Mouse (Mus musculus) embryonic facial prominence, embryonic 11.5 days (tissue): ENCODE data around the gene Efhd1. TPM values are rescaled to one million over a fixed set of nuclear protein-coding genes. Genes with fewer than 3 reads are reported as not detected.

Experiments used
- ATAC-seq: fragments of 200-750 bp; cut with Nextera tagmentation; replicated peaks from 2 replicates; pipeline ENCODE4 v1.8.0; 2017; ENCODE audit warnings: low read depth; ENCODE audit not compliant: insufficient number of reproducible peaks, low FRiP score, low TSS enrichment
- DNase-seq: peaks from one replicate; pipeline ENCODE4 v3.0.0-alpha.2; 2015; ENCODE audit warnings: low spot score
- H3K27ac ChIP-seq: fragments of 300-500 bp; sonication (generic); replicated peaks from 2 replicates; pipeline ENCODE4 v1.5.1; 2014; ENCODE audit warnings: mild to moderate bottlenecking, low read depth, low read length, control low read depth
- H3K27me3 ChIP-seq: fragments of 300-500 bp; sonication (generic); 2 replicates; pipeline ENCODE4 v1.6.1; 2014; ENCODE audit warnings: mild to moderate bottlenecking, low read length, moderate library complexity, mixed read lengths; ENCODE audit not compliant: control insufficient read depth, insufficient read depth
- H3K36me3 ChIP-seq: fragments of 300-500 bp; sonication (generic); replicated peaks from 2 replicates; pipeline ENCODE4 v1.6.1; 2014; ENCODE audit warnings: low read depth, mild to moderate bottlenecking, low read length, moderate library complexity, mixed read lengths; ENCODE audit not compliant: control insufficient read depth, insufficient read depth
- H3K4me1 ChIP-seq: fragments of 300-500 bp; sonication (generic); 2 replicates; pipeline ENCODE4 v1.6.1; 2014; ENCODE audit warnings: low read length, mixed read lengths; ENCODE audit not compliant: control insufficient read depth, insufficient read depth
- H3K4me2 ChIP-seq: fragments of 300-500 bp; sonication (generic); 2 replicates; pipeline ENCODE4 v1.6.1; 2014; ENCODE audit warnings: low read depth, mild to moderate bottlenecking, control low read depth, low read length, moderate library complexity
- H3K4me3 ChIP-seq: fragments of 300-500 bp; sonication (generic); 2 replicates; pipeline ENCODE4 v1.5.1; 2014; ENCODE audit warnings: low read depth, low read length, control low read depth
- H3K9ac ChIP-seq: fragments of 300-500 bp; sonication (generic); replicated peaks from 2 replicates; pipeline ENCODE4 v1.6.1; 2014; ENCODE audit warnings: mild to moderate bottlenecking, control low read depth, low read length
- H3K9me3 ChIP-seq: fragments of 300-500 bp; sonication (generic); replicated peaks from 2 replicates; pipeline ENCODE4 v1.6.1; 2016; ENCODE audit warnings: mild to moderate bottlenecking, low read length, inconsistent platforms, mixed read lengths; ENCODE audit not compliant: control insufficient read depth
- WGBS: fragments of 180-500 bp; shearing (Covaris S2); extraction: QIAGEN DNeasy Blood & Tissue Kit; methylation state at CpG from one replicate; pipeline ENCODE4 v1.1.7; 2014; 5-methylcytosine and 5-hydroxymethylcytosine counted together
- polyA plus RNA-seq: library from polyadenylated mRNA; unstranded; fragments of >200 nt; fragmentation: Nextera tagmentation; extraction: Ambion mirVana; gene quantifications from 2 replicates; pipeline ENCODE4 v1.2.1, GENCODE M21; 2014

Gene Efhd1
- polyA plus RNA-seq, 1 experiment from 2014 or later = 1.1 TPM

GRCm38 (mm10) chr1:87272462-87272861 lies 8.3 kb downstream of the Efhd1 start:
- no peak overlapping the region for H3K27ac ChIP-seq
- H3K9ac ChIP-seq = no peak overlapping the region
- no peaks in the 10 kb centered on the region for H3K9me3 ChIP-seq
- no peaks in the 10 kb centered on the region for H3K27me3 ChIP-seq
- H3K4me1 ChIP-seq = peaks cover 11% of the 10 kb centered on the region
- DNase-seq (no peak), ATAC-seq (no peak)
- no peak overlapping the region for H3K4me3 ChIP-seq
- no peak overlapping the region for H3K4me2 ChIP-seq
- WGBS = 53% methylated on average over 3 of the region's 3 CpGs
- H3K36me3 ChIP-seq = no peaks in the 10 kb centered on the region

- Histone ChIP-seq H3K9me3 (no peaks in the 10 kb centered on the region), H3K9ac (no peak overlapping the region), H3K36me3 (no peaks in the 10 kb centered on the region), H3K4me1 (peaks cover 11% of the 10 kb centered on the region), H3K27ac (no peak overlapping the region), H3K4me2 (no peak overlapping the region), H3K27me3 (no peaks in the 10 kb centered on the region), H3K4me3 (no peak overlapping the region)
- 88% methylated on average over 3 of the region's 3 CpGs for WGBS
- DNase-seq (no peak), ATAC-seq (no peak)
Observed at GRCm38 (mm10) chr1:87273514-87273942, 9.4 kb downstream of the Efhd1 start.

GRCm38 (mm10) chr1:87274134-87274533 lies 10.0 kb downstream of the Efhd1 start:
- no peaks in the 10 kb centered on the region for H3K9me3 ChIP-seq
- no peak overlapping the region for H3K9ac ChIP-seq
- no peak overlapping the region for H3K27ac ChIP-seq
- WGBS = 77% methylated on average over 4 of the region's 4 CpGs
- H3K27me3 ChIP-seq = no peaks in the 10 kb centered on the region
- no peak overlapping the region for H3K4me2 ChIP-seq
- no peak for DNase-seq
- H3K36me3 ChIP-seq = no peaks in the 10 kb centered on the region
- ATAC-seq = no peak
- H3K4me1 ChIP-seq = peaks cover 11% of the 10 kb centered on the region
- H3K4me3 ChIP-seq = no peak overlapping the region

- ATAC-seq (no peak), DNase-seq (no peak)
- Histone ChIP-seq H3K36me3 (no peaks in the 10 kb centered on the region), H3K27ac (no peak overlapping the region), H3K27me3 (no peaks in the 10 kb centered on the region), H3K4me2 (no peak overlapping the region), H3K9me3 (no peaks in the 10 kb centered on the region), H3K4me1 (peaks cover 11% of the 10 kb centered on the region), H3K4me3 (no peak overlapping the region), H3K9ac (no peak overlapping the region)
- 88% methylated on average over 12 of the region's 12 CpGs for WGBS
Observed at GRCm38 (mm10) chr1:87275151-87275550, 11.0 kb downstream of the Efhd1 start.

GRCm38 (mm10) chr1:87276056-87276455 lies 11.9 kb downstream of the Efhd1 start:
- Histone ChIP-seq H3K4me2 (no peak overlapping the region), H3K9me3 (no peaks in the 10 kb centered on the region), H3K36me3 (no peaks in the 10 kb centered on the region), H3K27ac (no peak overlapping the region), H3K4me3 (no peak overlapping the region), H3K4me1 (peaks cover 5% of the 10 kb centered on the region; the same call in 1 of the 2 replicates), H3K27me3 (no peaks in the 10 kb centered on the region), H3K9ac (no peak overlapping the region)
- no peak for ATAC-seq
- no peak for DNase-seq
- WGBS = 61% methylated on average over 2 of the region's 2 CpGs

- no peaks in the 10 kb centered on the region for H3K27me3 ChIP-seq
- no peaks in the 10 kb centered on the region for H3K4me1 ChIP-seq
- H3K27ac ChIP-seq = no peak overlapping the region
- H3K4me3 ChIP-seq = no peak overlapping the region
- WGBS = 81% methylated on average over 5 of the region's 5 CpGs
- H3K36me3 ChIP-seq = no peaks in the 10 kb centered on the region
- H3K9ac ChIP-seq = no peak overlapping the region
- H3K4me2 ChIP-seq = no peak overlapping the region
- H3K9me3 ChIP-seq = no peaks in the 10 kb centered on the region
- no peak for ATAC-seq
- no peak for DNase-seq
Observed at GRCm38 (mm10) chr1:87280281-87280680, 16.1 kb downstream of the Efhd1 start.

GRCm38 (mm10) chr1:87281599-87282412 lies 17.6 kb downstream of the Efhd1 start:
- no peak for ATAC-seq
- no peaks in the 10 kb centered on the region for H3K27me3 ChIP-seq
- H3K9me3 ChIP-seq = no peaks in the 10 kb centered on the region
- no peak for DNase-seq
- H3K4me1 ChIP-seq = no peaks in the 10 kb centered on the region
- H3K36me3 ChIP-seq = no peaks in the 10 kb centered on the region
- peak overlapping the region; percentile 25; the same call in 1 of the 2 replicates for H3K9ac ChIP-seq
- H3K4me2 ChIP-seq = peak overlapping the region; percentile 27
- WGBS = 24% methylated on average over 20 of the region's 20 CpGs
- no peak overlapping the region for H3K4me3 ChIP-seq
- no peak overlapping the region for H3K27ac ChIP-seq

GRCm38 (mm10) chr1:87282413-87282788 lies 18.2 kb downstream of the Efhd1 start:
- Histone ChIP-seq H3K27me3 (no peaks in the 10 kb centered on the region), H3K4me1 (no peaks in the 10 kb centered on the region), H3K27ac (no peak overlapping the region), H3K9ac (no peak overlapping the region), H3K9me3 (no peaks in the 10 kb centered on the region), H3K36me3 (no peaks in the 10 kb centered on the region), H3K4me3 (no peak overlapping the region), H3K4me2 (no peak overlapping the region)
- WGBS = 66% methylated on average over 6 of the region's 6 CpGs
- ATAC-seq (no peak), DNase-seq (no peak)
